Mouse (Mus musculus): ENCODE results near the gene Rpp25l.
A peak's percentile ranks its signal among the peaks of the same experiment; 100 is the strongest.
"Not testable (repeated sequence)": the region's sequence is repeated elsewhere in the genome, so short reads cannot be mapped to it uniquely, and the experiment has no call there.

Rpp25l gene

DNA sequence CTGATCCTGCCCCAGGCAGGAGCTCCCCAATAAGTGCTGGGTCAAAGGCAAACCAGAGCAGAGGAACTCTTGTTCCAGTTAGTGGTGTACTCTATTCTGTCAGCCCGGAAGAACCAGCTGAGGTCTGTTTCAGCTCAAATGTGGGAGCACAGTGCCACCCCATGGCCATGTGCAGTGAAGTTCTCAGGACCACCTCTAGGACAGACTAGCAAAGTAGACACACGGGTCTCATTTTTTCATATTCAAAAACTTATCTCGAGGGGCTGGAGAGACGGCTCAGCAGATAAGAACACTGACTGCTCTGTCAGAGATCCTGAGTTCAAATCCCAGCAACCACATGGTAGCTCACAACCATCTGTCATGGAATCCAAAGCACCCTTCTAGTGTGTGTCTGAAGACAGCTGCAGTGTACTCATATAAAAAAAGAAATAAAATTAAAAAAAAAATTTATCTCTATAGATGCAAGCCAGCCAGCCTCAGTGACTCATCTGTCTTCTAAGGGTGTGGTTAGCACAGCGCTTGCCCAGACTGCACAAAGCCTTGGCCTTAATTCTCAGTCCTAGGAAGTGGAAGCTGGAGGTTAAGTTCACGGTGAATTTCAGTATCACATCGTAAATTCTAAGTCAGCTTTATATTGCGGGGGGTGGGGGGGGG, 24.4 kb upstream of the Rpp25l start:
- peak; percentile 75 to 83 for DNase-seq

- no peak for DNase-seq
Observed at GRCm38 (mm10) chr4:41731052-41731765, 17.9 kb upstream of the Rpp25l start, which contains the start of gene Arid3c. Arid3c (minus strand) TSS chr4:41731142.

DNA sequence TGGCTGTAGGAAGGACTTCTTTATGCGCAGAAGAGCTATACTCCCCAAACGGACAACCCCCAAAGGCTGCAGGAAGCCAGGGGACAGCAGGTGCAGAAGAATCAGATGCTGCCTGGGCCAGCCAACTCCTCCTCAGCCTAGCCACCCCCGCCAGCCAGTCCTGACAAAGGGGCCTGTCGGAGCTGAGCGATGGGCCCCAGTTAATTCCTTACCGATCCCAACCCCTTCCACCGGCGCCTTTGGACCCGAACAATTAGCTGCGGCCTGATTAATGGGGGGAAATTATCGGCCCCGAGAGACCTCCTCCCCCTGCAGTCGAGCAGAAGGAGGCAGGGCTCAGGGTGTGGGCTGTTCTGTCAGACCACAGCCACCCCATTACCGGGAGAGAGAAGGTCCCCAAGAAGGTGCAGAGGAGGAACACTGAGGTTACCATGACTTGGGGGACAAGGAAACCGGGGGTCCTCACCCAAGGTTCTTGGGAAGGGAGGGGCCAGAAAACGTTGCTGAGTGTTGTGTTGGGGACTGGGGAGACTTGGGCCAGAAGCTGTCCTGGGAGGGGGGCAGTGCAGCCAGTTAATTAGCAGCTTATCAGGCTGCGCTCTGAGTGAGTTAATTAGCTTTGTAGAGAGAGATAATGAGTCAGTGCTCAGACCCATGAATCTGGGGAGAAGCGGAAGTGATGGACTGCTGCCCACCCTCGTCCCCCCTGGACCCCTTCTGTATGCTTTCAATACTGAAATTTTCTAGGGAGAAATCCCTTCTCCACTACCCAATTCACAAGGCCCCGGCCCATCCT, 13.7 kb upstream of the Rpp25l start:
- no peak for DNase-seq

GRCm38 (mm10) chr4:41722918-41723351, 9.6 kb upstream of the Rpp25l start, which contains the start of gene Dctn3:
Dctn3 (minus strand) TSS chr4:41723170.
- peak; percentile 87 to 90 for DNase-seq

DNA sequence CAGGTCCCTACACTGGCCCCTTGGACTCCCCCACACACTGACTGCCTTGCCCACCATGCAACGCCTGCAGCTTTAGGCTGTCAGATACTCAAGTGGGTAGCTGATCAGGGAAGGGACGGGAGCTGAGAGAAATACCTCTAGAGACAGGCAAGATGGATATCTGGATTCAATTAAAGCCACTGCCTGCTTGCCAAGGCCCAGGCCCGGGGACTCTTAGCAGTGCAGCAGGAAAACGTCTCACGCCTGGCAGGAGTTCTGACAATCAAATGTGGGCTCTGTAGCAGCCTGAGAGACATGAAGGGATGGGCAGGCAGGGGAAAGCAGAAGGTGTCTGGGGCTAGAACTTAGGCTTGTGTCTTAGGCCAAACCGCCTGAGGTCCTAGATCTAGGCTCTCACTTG, 3.5 kb upstream of the Rpp25l start:
- DNase-seq: no peak

DNA sequence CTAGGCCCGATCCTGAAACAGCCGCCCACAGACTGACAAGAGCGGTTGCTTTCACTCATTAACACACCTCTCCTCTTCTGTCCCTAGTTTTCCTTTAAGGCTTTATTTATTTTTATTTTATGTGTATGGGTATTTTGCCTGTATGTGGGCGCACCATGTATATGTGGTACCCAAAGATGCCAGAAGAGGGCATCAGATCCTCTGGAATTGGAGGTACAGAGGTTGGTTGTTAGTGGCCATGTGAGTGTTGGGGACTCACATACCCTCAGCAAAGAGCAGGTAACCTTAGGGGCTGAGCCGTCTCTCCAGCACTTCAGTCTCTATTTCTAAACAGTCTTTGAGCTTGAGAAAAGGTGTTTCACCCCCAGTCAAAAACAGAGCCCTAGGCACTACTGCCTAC, 2.3 kb upstream of the Rpp25l start:
- peak; percentile 56 to 74 for DNase-seq

- DNase-seq: no peak
Observed at GRCm38 (mm10) chr4:41715082-41715481, 1.7 kb upstream of the Rpp25l start.

DNA sequence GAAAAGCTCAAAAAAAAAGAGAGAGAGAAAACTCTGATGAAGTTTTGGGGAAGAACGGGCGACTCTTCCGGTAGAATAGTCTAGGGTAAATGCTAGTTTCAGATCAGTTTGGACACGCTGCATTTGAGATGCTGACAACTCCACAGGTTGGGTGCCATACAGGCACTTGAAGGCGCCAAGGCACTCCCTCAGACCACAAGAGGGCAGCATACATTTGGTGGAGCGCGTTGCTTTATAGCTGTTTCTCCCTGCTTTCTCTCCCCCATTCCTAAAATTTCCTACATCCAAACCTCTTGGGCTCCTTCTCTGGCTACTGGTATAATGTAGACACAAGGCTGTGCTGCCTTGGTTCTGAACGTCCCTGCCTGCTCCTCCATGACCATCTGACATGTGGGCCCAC, 942 bp upstream of the Rpp25l start:
- peak; percentile 75 to 88 for DNase-seq

GRCm38 (mm10) chr4:41712421-41713196, 725 bp downstream of the Rpp25l start:
- DNase-seq: peak; percentile 44 to 47

DNA sequence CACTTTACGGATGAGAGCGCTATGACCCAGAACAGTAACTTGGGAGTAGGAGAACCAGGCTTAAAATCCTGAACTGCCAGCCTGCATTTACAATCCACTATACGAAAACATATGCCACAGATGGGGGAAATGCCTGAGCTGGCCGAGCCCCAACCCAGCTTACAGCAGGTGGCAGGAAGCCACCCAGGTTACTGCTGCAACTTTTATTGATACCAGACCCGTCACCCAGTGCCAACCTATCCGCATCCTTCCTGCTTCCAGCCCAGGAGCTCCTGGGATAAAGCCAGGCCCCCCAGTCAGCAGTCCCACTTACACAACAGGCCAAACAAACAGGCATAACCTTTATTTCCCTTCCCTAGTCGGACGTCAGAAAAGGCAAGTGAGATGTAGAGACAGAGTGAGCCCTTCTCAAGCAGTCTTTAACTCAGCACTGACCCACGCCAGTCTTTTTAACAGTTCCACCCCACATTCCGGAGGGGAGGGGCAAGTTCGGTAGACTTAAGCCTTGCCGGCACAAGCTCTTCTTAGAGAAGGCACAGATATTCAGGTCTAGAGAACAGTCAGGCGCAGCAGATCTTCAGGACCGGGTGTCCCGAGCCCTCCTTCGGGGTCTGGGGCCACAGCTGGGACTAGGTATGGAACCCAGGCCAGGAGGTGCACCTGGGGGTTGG, 1.5 kb downstream of the Rpp25l start:
- DNase-seq: peak; percentile 60 to 68

- DNase-seq: no peak
Observed at GRCm38 (mm10) chr4:41710229-41710628, 3.1 kb downstream of the Rpp25l start.

GRCm38 (mm10) chr4:41708192-41708745, 5.1 kb downstream of the Rpp25l start:
- DNase-seq: no peak

DNA sequence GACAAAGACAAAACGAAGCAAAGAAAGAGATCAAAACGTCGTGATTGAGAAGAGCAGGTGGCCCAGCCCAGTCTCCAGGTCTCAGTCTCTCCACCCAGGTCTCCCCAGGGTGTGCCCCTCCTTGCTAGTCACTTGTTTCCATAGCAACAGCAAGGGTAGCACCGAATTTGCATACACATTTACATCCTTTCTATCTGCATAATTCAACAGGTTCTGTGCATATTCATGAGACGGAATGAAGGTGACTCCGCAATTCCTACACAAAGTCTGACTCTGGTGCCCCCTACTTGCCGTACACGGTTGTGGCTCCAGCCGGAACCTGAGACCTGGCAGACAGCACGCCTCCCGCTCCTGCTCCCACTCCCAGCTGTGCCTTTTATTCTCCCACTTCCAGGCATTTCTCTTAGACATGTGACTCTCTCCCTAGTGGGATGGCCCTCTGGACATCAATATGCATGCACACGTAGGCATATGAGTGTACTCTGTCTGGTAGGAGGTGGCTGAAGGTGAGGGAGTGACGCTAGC, 6.3 kb downstream of the Rpp25l start:
- peak; percentile 82 to 85 for DNase-seq

DNA sequence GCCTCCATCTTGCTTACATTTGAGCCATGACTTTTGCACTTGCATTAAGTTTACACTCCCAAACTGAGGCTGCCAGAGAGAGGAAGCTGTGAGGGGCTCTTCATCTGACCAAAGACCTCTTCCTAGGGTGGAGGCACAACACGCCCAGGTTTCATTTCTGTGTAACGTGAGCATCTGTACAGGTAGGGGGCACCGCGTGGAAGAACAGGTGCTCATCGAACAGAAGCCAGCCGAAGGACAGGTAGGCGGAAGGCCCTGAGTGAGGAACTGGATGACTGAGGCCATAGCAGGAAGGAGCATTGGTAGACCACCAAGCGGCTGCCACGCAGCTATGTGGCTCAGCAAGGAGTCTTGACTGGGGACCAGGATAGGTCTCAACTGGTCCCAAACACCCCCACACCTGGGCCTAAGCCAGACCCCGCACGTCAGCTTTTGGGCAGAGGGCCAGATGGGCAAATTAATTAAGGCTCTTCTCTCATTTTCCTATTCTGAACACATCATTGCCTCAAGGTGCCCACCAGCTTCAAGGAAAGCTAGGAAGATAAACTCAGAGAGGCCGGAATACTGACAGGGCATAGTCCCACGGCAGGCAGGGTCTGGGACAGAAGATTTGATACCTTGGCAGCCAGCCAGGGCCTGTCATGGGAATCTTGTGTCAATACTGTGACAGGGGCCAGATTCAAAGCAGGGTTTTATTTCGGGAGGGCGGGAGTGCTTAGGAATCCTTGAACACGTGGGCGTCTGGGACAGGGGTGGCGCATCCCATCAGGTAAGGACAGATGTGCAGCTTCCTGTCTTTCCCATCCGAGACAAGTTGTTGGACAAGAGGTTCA, 7.2 kb downstream of the Rpp25l start:
- peak; percentile 25 to 53 for DNase-seq

- DNase-seq: no peak
Observed at GRCm38 (mm10) chr4:41704651-41705050, 8.7 kb downstream of the Rpp25l start.

- not testable (repeated sequence) for DNase-seq
Observed at GRCm38 (mm10) chr4:41702226-41702625, 11.1 kb downstream of the Rpp25l start.

GRCm38 (mm10) chr4:41700224-41700623, 13.1 kb downstream of the Rpp25l start:
- DNase-seq: not testable (repeated sequence)

DNA sequence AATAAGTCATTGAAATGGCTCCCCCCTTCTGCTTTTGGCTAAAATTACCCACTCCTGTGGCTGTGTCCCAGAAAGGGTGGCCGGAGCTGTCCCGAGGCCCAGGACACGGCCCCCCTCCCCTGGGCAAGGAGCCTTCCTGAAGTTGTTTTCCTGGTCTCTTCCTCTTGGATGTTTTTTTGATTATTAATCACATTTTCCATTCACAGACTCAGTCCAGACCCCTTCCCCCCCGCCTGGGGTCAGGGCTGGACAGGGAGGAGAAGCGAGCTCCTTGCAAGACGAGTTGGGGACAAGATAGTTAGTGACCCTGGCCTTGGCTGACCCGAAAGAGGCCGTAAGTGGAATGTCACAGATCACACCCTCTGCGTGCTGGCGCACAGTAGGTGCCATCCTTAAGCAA, 13.6 kb downstream of the Rpp25l start, which contains the start of gene Il11ra1:
Gene Il11ra1, plus strand, starts transcription at position 207 of the 400 bp plus-strand sequence.
- DNase-seq: not testable (repeated sequence)

GRCm38 (mm10) chr4:41698421-41699016, 14.8 kb downstream of the Rpp25l start:
- DNase-seq: peak; percentile 70 to 77
